Mouse (Mus musculus) MEL (cell line): ENCODE measurements around the gene Hmg20b.

Experiments used
- CHD1 ChIP-seq: IDR thresholded peaks from 2 replicates; pipeline ENCODE4 v1.6.1; 2012; ENCODE audit warnings: low read depth, mild to moderate bottlenecking, inconsistent platforms, low read length, improper control_type of control experiment
- CHD2 ChIP-seq: IDR thresholded peaks from 2 replicates; pipeline ENCODE4 v1.6.1; 2011; ENCODE audit warnings: low read length, improper control_type of control experiment
- CTCF ChIP-seq, 3 experiments: IDR thresholded peaks in 2 of 3; conservative IDR thresholded peaks in 1 of 3; 2 replicates each; pipeline ENCODE4 v1.5.1; 2011 to 2012; ENCODE audit warnings: low read length in 3 of 3, low read depth in 2 of 3, mild to moderate bottlenecking in 2 of 3, improper control_type of control experiment in 1 of 3, inconsistent platforms in 1 of 3, mixed read lengths in 1 of 3, moderate library complexity in 1 of 3; ENCODE audit not compliant: control insufficient read depth in 1 of 3, insufficient read depth in 1 of 3, poor library complexity in 1 of 3, severe bottlenecking in 1 of 3
- MAFK ChIP-seq: IDR thresholded peaks from 2 replicates; pipeline ENCODE4 v1.6.1; 2011; ENCODE audit warnings: low read depth, mild to moderate bottlenecking, low read length, improper control_type of control experiment, borderline replicate concordance
- MAZ ChIP-seq: IDR thresholded peaks from 2 replicates; pipeline ENCODE4 v1.6.1; 2012; ENCODE audit warnings: low read depth, mild to moderate bottlenecking, inconsistent platforms, low read length, improper control_type of control experiment
- POLR2A ChIP-seq, 2 experiments: IDR thresholded peaks; 2 replicates each; pipeline ENCODE4 v1.6.1; 2011 to 2012; ENCODE audit warnings: low read length in 2 of 2, mild to moderate bottlenecking in 2 of 2, control low read depth in 1 of 2, improper control_type of control experiment in 1 of 2, low read depth in 1 of 2, moderate library complexity in 1 of 2; ENCODE audit not compliant: control insufficient read depth in 1 of 2, insufficient read depth in 1 of 2, poor library complexity in 1 of 2
- POLR2AphosphoS5 ChIP-seq: IDR thresholded peaks from 2 replicates; pipeline ENCODE4 v1.6.1; 2012; ENCODE audit warnings: low read depth, borderline replicate concordance, mild to moderate bottlenecking, inconsistent platforms, low read length, moderate library complexity, mixed read lengths
- TCF12 ChIP-seq: IDR thresholded peaks from 2 replicates; pipeline ENCODE4 v1.6.1; 2014; ENCODE audit warnings: low read depth, mild to moderate bottlenecking, inconsistent platforms, low read length, improper control_type of control experiment, moderate library complexity
- USF2 ChIP-seq, 2 experiments: IDR thresholded peaks; 2 replicates each; pipeline ENCODE4 v1.6.1; 2011 to 2012; ENCODE audit warnings: improper control_type of control experiment in 2 of 2, low read length in 2 of 2, borderline replicate concordance in 1 of 2, inconsistent platforms in 1 of 2, low read depth in 1 of 2, mild to moderate bottlenecking in 1 of 2; ENCODE audit not compliant: insufficient read depth in 1 of 2

GRCm38 (mm10) chr10:81395127-81395526 is 44.8 kb upstream of the Hmg20b start:
- no peak for TF ChIP-seq POLR2A (IDR thresholded peaks at IDR 0.05; ENCODE audit: control insufficient read depth in 1 of 2, insufficient read depth in 1 of 2, low read depth in 1 of 2, low read length in 2 of 2, poor library complexity in 1 of 2)
- TF ChIP-seq CTCF (IDR thresholded peaks at IDR 0.05 in 2 of 3, conservative IDR thresholded peaks at IDR 0.05 in 1 of 3; ENCODE audit: control insufficient read depth in 1 of 3, insufficient read depth in 1 of 3, low read depth in 2 of 3, low read length in 3 of 3, poor library complexity in 1 of 3, severe bottlenecking in 1 of 3) = peak; percentile 91 to 100 (median 93)
- no peak for TF ChIP-seq CHD1
- TF ChIP-seq TCF12 = no peak
- no peak for TF ChIP-seq USF2 (IDR thresholded peaks at IDR 0.05; ENCODE audit: borderline replicate concordance in 1 of 2, insufficient read depth in 1 of 2, low read depth in 1 of 2, low read length in 2 of 2)
- no peak for TF ChIP-seq MAFK
- TF ChIP-seq CHD2 = no peak
- TF ChIP-seq POLR2AphosphoS5 = no peak
- no peak for TF ChIP-seq MAZ
